Mouse (Mus musculus) brown adipose tissue, adult 24 weeks (tissue): Measurements from ENCODE around the gene Nom1. TPM values are rescaled to one million over a fixed set of nuclear protein-coding genes. Genes with fewer than 3 reads are reported as not detected.

ENCODE experiments used
- H3K27ac ChIP-seq: fragments of 200-500 bp; replicated peaks from 2 replicates; pipeline ENCODE4 v1.5.1; 2012; ENCODE audit warnings: low read depth, mild to moderate bottlenecking, low read length
- H3K4me1 ChIP-seq: fragments of 200-500 bp; 2 replicates; pipeline ENCODE4 v1.6.1; 2012; ENCODE audit warnings: low read length, mixed read lengths; ENCODE audit not compliant: control insufficient read depth, insufficient read depth, insufficient read length
- H3K4me3 ChIP-seq: fragments of 200-500 bp; 2 replicates; pipeline ENCODE4 v1.5.1; 2012; ENCODE audit warnings: low read depth, mild to moderate bottlenecking, low read length, moderate library complexity; ENCODE audit not compliant: insufficient read depth
- polyA plus RNA-seq: library from polyadenylated mRNA; stranded (reverse); fragments of >200 nt; gene quantifications from 2 replicates; pipeline ENCODE4 v1.2.4, GENCODE M21; 2012; ENCODE audit not compliant: missing spikeins, insufficient read depth, insufficient read length

Nom1 gene
- polyA plus RNA-seq, 1 experiment, result 4.0 TPM

DNA sequence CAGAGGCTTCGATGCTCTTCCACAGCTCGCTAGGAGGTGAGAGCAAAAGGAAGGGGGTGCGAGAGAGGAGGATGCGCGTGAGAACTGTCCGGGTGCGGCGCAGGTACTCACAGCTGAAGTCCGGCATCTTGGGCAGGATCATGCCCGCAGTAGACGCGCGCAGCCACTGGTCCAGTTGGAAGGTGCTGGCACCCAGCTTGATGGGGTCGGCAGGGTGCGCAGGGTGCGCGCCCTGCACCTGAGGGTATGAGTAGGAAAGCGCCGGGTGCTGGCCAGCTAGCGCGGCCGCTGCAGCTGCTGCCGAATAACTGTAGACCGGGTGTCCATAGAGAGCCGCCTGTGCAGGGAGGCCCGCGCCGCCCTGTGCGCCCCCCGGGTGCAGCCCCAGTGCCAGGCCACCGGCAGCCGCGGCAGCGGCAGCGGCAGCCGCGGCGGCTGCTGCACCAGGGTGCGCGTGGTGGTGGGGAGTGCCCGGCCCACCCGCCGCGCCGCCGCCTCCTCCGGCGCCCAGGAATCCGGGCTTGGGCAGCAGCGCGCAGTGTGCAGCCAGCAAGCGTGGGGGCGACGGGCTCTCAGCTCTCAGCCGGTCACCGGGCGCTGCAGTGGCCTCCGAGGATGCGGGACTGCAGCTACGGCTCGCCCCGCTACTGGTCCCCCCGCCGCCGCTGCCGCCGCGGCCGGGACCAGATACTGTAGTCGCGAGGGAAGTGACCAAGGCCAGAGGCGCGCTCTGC lies 43.2 kb downstream of the Nom1 start:
- Histone ChIP-seq H3K4me1 (no peaks in the 10 kb centered on the region), H3K4me3 (peak overlapping the region; percentile 11; the same call in 1 of the 2 replicates), H3K27ac (no peak overlapping the region)

DNA sequence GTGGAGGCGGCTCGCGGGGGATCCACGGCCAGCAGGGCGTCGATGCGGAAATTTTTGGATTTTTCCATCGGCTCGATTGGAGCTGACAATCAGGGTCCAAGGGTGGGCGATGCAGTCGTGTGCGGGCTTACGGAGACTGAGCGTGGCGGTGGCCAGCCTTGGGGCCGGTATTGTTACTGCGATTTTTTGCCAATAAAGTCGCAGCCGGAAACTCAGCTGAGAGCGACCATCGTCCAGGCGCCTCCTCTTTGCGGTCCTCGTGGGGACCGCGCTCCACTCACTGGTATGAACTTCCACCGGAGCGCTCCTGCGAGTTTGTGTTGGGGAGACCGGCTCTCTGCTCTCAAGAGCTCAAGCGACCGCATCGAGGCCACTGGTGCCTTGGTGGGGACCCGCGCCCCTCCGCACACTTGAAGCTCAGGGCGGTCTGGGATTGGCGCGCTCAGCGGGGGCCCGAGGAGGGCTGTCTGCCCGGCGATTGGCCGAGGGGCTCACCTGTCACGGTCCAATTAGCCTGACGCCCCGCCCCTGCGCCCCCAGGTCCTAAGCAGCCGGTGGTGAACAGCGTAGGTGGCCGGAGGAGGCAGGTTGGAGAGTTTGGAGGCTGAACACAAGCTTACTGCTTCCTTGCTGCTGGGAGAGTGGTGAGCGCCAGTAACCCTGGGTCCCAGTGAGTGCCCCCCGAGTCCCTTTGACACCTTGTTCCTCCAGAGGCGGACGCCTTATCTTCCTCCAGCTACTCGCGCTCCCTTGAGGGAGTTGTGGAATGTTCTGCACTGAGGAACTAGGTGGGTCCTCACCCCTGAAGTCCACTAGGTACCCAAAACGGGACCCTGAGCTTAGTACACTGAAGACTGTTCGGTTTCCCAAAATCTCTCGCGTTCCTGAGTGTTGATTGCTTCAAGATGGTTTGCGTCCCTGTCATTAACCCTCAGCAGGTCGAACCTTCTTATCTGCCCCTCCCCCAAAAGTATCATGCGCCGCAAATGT lies 44.0 kb downstream of the Nom1 start, which contains the start of gene Mnx1:
TSS of gene Mnx1 (minus strand) at position 263 of the 990 bp plus-strand sequence.
- Histone ChIP-seq H3K4me1 (no peaks in the 10 kb centered on the region), H3K4me3 (peak within 1 kb of the TSS; percentile 11; the same call in 1 of the 2 replicates)

DNA sequence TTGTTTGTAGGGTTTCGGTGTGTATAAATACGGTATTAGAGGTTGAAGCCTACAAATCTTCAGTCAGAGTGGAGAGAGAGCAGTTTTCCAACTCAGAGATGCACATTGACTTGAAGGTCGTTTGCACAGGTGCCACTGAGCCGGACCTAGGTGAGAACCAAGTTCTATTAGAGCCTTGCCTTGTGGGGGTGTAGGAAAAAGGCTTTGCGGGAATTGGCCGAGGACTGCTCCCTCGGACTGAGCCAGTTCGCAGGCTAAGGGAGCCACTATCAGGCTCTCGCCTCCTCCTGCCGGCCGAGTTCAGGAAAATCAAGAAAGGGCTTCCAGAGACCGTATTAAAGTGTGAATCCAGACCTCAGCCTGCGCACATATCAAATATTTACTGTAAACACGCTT lies 44.7 kb downstream of the Nom1 start:
- no peaks in the 10 kb centered on the region for H3K4me1 ChIP-seq
- H3K27ac ChIP-seq, result no peak overlapping the region
- no peak overlapping the region for H3K4me3 ChIP-seq

More for the DNA sequence above, 44.0 kb downstream of the Nom1 start, which contains the start of gene Mnx1:
- H3K27ac ChIP-seq, result no peak within 1 kb of the TSS

DNA sequence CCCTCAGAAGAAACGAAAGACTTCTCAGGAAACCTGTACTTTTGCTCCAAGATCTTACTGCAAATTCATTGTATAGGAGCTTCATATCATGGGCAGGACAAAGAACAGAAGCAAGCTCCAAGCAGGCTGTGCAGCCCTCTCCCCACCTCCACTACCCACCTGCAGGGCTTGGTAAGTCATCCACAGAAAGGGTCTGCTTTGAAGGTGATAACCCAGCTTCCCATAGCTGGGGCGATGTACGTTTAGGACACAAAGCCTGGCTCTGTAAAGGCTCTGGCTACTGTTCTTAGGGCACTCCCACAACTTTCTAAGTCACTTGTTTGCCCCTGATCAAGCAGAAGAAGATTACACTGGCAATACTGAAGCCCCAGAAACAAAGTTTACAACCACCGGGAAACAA lies 49.3 kb downstream of the Nom1 start:
- H3K4me3 ChIP-seq, result no peak overlapping the region
- no peaks in the 10 kb centered on the region; the same call in 1 of the 2 replicates for H3K4me1 ChIP-seq
- H3K27ac ChIP-seq, result no peak overlapping the region

DNA sequence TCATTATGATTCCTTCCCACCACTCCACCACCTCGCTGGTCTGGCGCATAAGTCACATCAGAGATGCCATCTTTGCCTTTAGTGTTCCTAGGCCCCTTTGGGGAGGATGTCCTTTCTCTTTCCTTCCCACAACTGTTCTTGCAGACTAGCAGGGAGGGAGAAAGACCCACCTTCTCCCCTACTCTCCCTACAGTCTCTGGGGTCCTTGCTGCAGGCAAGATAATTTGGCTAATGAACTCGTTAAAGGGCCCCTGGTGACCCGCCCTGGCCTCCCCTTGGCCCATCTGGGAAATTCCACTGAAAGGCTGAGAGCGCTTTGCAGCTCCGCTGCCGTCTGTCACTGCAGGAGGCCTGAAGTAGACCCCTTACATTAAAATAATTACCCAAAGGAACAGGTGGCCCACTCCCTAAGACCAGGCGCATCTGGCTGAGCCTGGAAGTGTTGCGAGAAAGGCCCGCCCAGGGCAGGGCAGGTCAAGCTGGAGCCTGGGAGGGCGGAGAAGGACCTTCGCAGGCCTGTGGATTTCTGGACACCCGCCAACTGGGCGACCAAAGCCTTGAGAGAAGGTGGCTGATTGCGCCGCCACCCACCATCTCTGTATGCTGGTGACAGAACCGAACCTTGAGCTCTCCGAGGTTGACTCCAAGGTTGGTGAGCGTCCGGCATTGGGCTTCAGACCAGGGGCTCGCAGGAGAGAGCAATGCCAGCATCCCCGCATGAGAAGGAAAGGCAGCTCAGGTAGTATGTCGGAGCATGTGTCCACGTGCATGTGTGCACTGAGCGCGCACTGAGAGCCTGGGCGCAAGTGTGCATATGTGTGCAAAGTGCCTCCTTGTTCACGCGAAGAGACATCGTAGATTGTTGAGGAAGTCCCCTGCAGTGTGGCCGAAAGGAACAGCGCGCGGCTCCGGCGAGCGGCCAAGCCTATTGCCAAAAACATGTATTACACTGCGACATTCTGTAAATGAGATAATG lies 50.8 kb downstream of the Nom1 start:
- Histone ChIP-seq H3K4me1 (no peaks in the 10 kb centered on the region; the same call in 1 of the 2 replicates), H3K4me3 (no peak overlapping the region), H3K27ac (no peak overlapping the region)

DNA sequence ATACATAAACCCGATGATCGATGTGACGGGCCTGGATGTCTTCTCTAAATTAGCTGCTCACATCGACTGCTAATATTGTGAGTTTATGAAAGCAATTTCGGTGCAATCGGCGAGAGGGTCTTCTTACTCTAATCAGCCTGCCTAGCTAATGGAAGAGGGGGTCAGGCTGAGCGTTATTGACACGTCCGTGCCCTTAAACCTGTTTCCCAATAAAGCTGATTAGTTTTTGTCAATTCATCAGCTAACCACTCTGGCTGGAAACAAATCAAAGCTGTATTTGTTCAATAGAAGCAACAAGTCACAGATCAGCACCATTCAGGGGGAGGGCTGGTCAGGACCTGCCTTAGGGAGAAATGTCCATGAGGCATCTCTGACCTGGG lies 51.5 kb downstream of the Nom1 start:
- Histone ChIP-seq H3K27ac (no peak overlapping the region), H3K4me1 (no peaks in the 10 kb centered on the region; the same call in 1 of the 2 replicates), H3K4me3 (no peak overlapping the region)

DNA sequence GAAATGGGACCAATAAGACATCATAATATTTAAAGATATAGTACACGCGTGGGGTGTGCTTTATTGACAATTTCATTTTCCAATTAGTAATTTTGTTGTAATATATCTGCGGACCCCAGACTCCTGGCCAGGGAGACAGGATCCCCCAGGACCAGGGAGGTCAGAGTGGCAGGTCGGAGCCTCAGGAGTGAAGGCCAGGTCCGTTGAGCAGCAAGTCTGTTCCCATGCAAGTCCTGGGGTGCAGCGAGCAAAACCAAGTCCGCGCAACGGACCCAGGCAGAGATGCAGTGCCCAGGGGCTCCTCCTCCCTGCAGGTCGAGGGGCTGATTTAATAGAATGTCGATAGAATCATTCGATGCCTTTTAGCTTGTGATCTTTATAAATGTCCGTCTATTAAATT lies 52.9 kb downstream of the Nom1 start:
- no peaks in the 10 kb centered on the region; the same call in 1 of the 2 replicates for H3K4me1 ChIP-seq
- no peak overlapping the region for H3K27ac ChIP-seq

DNA sequence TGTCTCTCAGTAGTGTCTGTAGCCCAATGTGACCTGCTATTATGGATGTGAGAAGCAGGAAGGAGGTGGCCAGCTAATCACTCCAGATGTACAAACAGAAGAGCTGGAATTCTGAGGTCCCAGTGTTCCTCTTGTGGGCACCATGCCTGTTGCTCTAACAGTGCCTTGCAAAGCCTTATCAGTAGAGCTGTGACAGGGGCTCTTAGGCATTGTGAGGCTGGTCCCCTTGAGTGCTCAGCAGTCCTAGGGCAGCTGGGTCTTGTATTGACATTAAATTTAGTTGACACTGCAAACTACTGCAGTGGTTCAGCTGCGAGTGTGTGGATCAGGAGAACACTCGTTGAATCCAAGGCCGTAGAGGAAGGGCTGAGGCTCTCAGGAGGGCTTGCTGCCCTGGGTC lies 72.5 kb downstream of the Nom1 start:
- Histone ChIP-seq H3K4me3 (no peak overlapping the region), H3K4me1 (no peaks in the 10 kb centered on the region), H3K27ac (no peak overlapping the region)

More for the DNA sequence above, 52.9 kb downstream of the Nom1 start:
- no peak overlapping the region for H3K4me3 ChIP-seq

Other genes starting within 250 kb of the Nom1 start
- gene Rnf32, start 238.7 kb upstream of the Nom1 start, polyA plus RNA-seq, result not detected in 2 replicates
- 4.3 and 5.7 TPM in 2 replicates for gene Lmbr1, start 56.3 kb upstream of the Nom1 start, polyA plus RNA-seq
- gene Mnx1, start 43.8 kb downstream of the Nom1 start, polyA plus RNA-seq, result not detected in 2 replicates
- 18.5 and 22.0 TPM in 2 replicates for gene Ube3c, start 134.6 kb downstream of the Nom1 start, polyA plus RNA-seq